In the genomic region with DNA sequence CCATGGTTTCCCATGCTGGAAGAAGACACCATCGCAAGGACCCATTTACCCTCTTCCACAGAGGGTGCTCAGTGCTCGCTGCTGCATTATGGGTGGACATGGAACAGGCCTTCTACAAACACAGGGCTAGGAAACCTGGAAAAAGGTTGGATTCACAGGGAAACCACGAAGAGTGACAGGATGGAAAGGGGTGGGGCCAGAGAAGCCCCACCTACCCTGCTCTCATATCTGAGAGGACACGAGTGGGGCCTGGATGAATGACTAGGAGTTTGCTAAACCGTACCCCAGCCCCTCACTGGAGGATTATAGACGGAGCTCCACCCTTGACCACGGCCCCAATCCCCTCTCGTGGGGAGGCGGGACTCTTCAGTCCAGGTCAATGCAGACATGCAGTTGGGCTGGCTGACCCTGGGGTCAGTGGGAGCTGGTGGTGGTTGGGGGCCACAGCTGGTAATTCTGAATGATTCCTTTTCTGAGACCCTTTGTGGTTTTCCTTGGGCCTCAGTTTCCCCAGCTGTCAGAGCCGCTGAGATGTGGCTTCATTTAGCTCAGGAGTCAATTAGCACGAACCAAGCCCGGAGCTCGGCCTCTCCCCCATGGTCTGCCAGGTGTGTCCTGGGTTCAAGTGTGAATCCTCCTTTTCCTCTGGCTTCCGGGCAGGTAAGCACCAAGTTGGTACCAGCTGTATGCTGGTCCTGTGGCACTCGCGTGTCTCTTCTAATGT, we compare ENCODE assay signal across 8 mouse cellular contexts. TPM values are rescaled to one million over a fixed set of nuclear protein-coding genes. Genes with fewer than 3 reads are reported as not detected.
DNase-seq lines count a peak whose midpoint lies in the region; ATAC-seq and TF ChIP-seq lines count a peak whose summit lies in the region.

No protein-coding gene starts in this region.

- H3K36me3 ChIP-seq in heart, postnatal 0 days (replicated peaks; ENCODE audit: control insufficient read depth, insufficient read depth, low read length), result 0 out of 2 replicates have a peak, but pooled peaks cover 7% of the 10 kb centered on the region
- no peaks in the 10 kb centered on the region for H3K36me3 ChIP-seq in macrophage (ENCODE audit: inconsistent target)

- WGBS in heart, postnatal 0 days, result 62% methylated on average over 16 of the region's 16 CpGs
- 79% methylated on average over 16 of the region's 16 CpGs for WGBS in macrophage (ENCODE audit: missing documents)

- peak; percentile 51 for DNase-seq in kidney, adult 11 months
- no peak for DNase-seq in kidney, postnatal 10 days
- peak; percentile 78 for DNase-seq in cerebellum, adult 9-11 months
- no peak for DNase-seq in heart, postnatal 0 days (ENCODE audit: low spot score)
- DNase-seq in right cerebral cortex, postnatal 10 days (ENCODE audit: low spot score in 2 of 2), result no peak
- no peak for DNase-seq in thymus, postnatal 14 days
- no peak for DNase-seq in gastrocnemius, postnatal 14 days

- H3K4me3 ChIP-seq in heart, postnatal 0 days (ENCODE audit: low read depth, low read length), result no peak overlapping the region
- H3K4me3 ChIP-seq in macrophage (ENCODE audit: inconsistent target), result no peak overlapping the region

- TF ChIP-seq EP300 in heart, postnatal 0 days (IDR thresholded peaks at IDR 0.05; ENCODE audit: low read depth), result no peak

- H3K27me3 ChIP-seq in heart, postnatal 0 days (ENCODE audit: control insufficient read depth, insufficient read depth, low read length), result no peaks in the 10 kb centered on the region

- H3K27ac ChIP-seq in heart, postnatal 0 days (ENCODE audit: low read depth), result peak overlapping the region; percentile 97
- H3K27ac ChIP-seq in macrophage, result peak overlapping the region; percentile 67; the same call in 1 of the 2 replicates

- peak overlapping the region; percentile 33 for H3K4me2 ChIP-seq in heart, postnatal 0 days (ENCODE audit: low read depth, low read length)

- intact Hi-C loops in gastrocnemius, postnatal 14 days (cut with DNase I; ENCODE audit: low total_unique reads), result no loop called here

- no peaks in the 10 kb centered on the region for H3K9me3 ChIP-seq in heart, postnatal 0 days (replicated peaks; ENCODE audit: control insufficient read depth, low read length)

- 0 out of 2 replicates have a peak overlapping the region, but pooled peaks have one; percentile 8 for H3K9ac ChIP-seq in heart, postnatal 0 days (replicated peaks; ENCODE audit: low read depth, low read length)

- peaks cover 83% of the 10 kb centered on the region for H3K4me1 ChIP-seq in heart, postnatal 0 days (ENCODE audit: control insufficient read depth, insufficient read depth)

- H3K79me2 ChIP-seq in macrophage (ENCODE audit: inconsistent target), result peaks cover 81% of the 10 kb centered on the region; the same call in 1 of the 2 replicates

- no peak for TF ChIP-seq CTCF in heart, postnatal 0 days (IDR thresholded peaks at IDR 0.05; ENCODE audit: low read depth)

- ATAC-seq in heart, postnatal 0 days (ENCODE audit: insufficient read depth, low read depth), result no peak

RNA-seq across cellular contexts. Expression of gene Smim24, which starts 19.9 kb away (rescaled TPM):
- total RNA-seq in heart, postnatal 0 days (2014; rRNA removed; ENCODE audit: low replicate concordance), result 6.6 and 7.8 TPM in 2 replicates
- 3.3 and 3.8 TPM in 2 replicates for polyA plus RNA-seq in heart, postnatal 0 days (2015; fragmentation: Nextera tagmentation; extraction: Ambion mirVana)
- 1 to 10 TPM in 19 of 26 experiments, under 1 TPM in 2, not detected in 5; 0.62 to 6.3 (median 2.6) TPM for total RNA-seq in macrophage (2018; cell fraction: chromatin; rRNA removed)
- 10 to 100 TPM in 25 of 26 experiments, 1 to 10 TPM in 1; 9.7 to 17.7 (median 13.3) TPM for total RNA-seq in macrophage (2018; cell fraction: cytosol; rRNA removed)
- 10 to 100 TPM in 1 of 26 experiments, 1 to 10 TPM in 25; 1.4 to 11.8 (median 5.5) TPM for total RNA-seq in macrophage (2018; cell fraction: nucleus; rRNA removed)
- polyA plus RNA-seq in macrophage (2018), result 9.6 to 21.8 TPM (median 14.6 TPM) in 3 replicates
- under 1 TPM; 0.45 to 0.91 TPM for total RNA-seq in gastrocnemius, postnatal 14 days (2021)

RNA-seq across cellular contexts. Expression of gene Gm48552, which starts 23.9 kb away (rescaled TPM):
- total RNA-seq in heart, postnatal 0 days (2014; rRNA removed; ENCODE audit: low replicate concordance), result not detected in 2 replicates
- 0.45 and 0.70 TPM in 2 replicates for polyA plus RNA-seq in heart, postnatal 0 days (2015; fragmentation: Nextera tagmentation; extraction: Ambion mirVana)
- total RNA-seq in macrophage (2018; cell fraction: chromatin; rRNA removed), result 1 to 10 TPM in 17 of 26 experiments, not detected in 9; 1.1 to 5.7 (median 2.3) TPM
- 1 to 10 TPM in 1 of 26 experiments, under 1 TPM in 7, not detected in 18; 0.22 to 1.1 (median 0.36) TPM for total RNA-seq in macrophage (2018; cell fraction: cytosol; rRNA removed)
- total RNA-seq in macrophage (2018; cell fraction: nucleus; rRNA removed), result 1 to 10 TPM in 9 of 26 experiments, under 1 TPM in 1, not detected in 16; 0.63 to 8.6 (median 2.8) TPM
- polyA plus RNA-seq in macrophage (2018), result 0.57 TPM in 1 of 3 replicates, not detected in the others
- under 1 TPM in 1 of 2 experiments, not detected in 1; 0.80 TPM for total RNA-seq in gastrocnemius, postnatal 14 days (2021)

RNA-seq across cellular contexts. Expression of gene Gm48551, which starts 28.5 kb away (rescaled TPM):
- 0.11 TPM in 1 of 2 replicates, not detected in the other for total RNA-seq in heart, postnatal 0 days (2014; rRNA removed; ENCODE audit: low replicate concordance)
- polyA plus RNA-seq in heart, postnatal 0 days (2015; fragmentation: Nextera tagmentation; extraction: Ambion mirVana), result 0.43 and 1.1 TPM in 2 replicates
- total RNA-seq in macrophage (2018; cell fraction: chromatin; rRNA removed), result 1 to 10 TPM in 22 of 26 experiments, under 1 TPM in 3, not detected in 1; 0.38 to 4.3 (median 2.4) TPM
- total RNA-seq in macrophage (2018; cell fraction: cytosol; rRNA removed), result 1 to 10 TPM in 1 of 26 experiments, under 1 TPM in 25; 0.15 to 1.2 (median 0.53) TPM
- total RNA-seq in macrophage (2018; cell fraction: nucleus; rRNA removed), result 1 to 10 TPM in 25 of 26 experiments, under 1 TPM in 1; 0.81 to 7.0 (median 2.7) TPM
- polyA plus RNA-seq in macrophage (2018), result 0.07 to 1.0 TPM (median 0.46 TPM) in 3 replicates
- total RNA-seq in gastrocnemius, postnatal 14 days (2021), result under 1 TPM; 0.41 to 0.47 TPM

RNA-seq across cellular contexts. Expression of gene Dohh, which starts 28.5 kb away (rescaled TPM):
- total RNA-seq in heart, postnatal 0 days (2014; rRNA removed; ENCODE audit: low replicate concordance), result 123 and 139 TPM in 2 replicates
- polyA plus RNA-seq in heart, postnatal 0 days (2015; fragmentation: Nextera tagmentation; extraction: Ambion mirVana), result 75.2 and 77.6 TPM in 2 replicates
- 10 to 100 TPM in 20 of 26 experiments, 1 to 10 TPM in 6; 5.0 to 26.5 (median 14.1) TPM for total RNA-seq in macrophage (2018; cell fraction: chromatin; rRNA removed)
- 10 to 100 TPM; 21.6 to 41.1 (median 29.6) TPM for total RNA-seq in macrophage (2018; cell fraction: cytosol; rRNA removed)
- total RNA-seq in macrophage (2018; cell fraction: nucleus; rRNA removed), result 10 to 100 TPM in 24 of 26 experiments, 1 to 10 TPM in 2; 9.0 to 30.8 (median 16.6) TPM
- 21.0 to 48.1 TPM (median 32.0 TPM) in 3 replicates for polyA plus RNA-seq in macrophage (2018)
- total RNA-seq in gastrocnemius, postnatal 14 days (2021), result 10 to 100 TPM; 38.6 to 39.8 TPM

RNA-seq across cellular contexts. Expression of gene Fzr1, which starts 34.4 kb away (rescaled TPM):
- total RNA-seq in heart, postnatal 0 days (2014; rRNA removed; ENCODE audit: low replicate concordance), result 47.6 and 53.9 TPM in 2 replicates
- 45.8 and 48.4 TPM in 2 replicates for polyA plus RNA-seq in heart, postnatal 0 days (2015; fragmentation: Nextera tagmentation; extraction: Ambion mirVana)
- total RNA-seq in macrophage (2018; cell fraction: chromatin; rRNA removed), result 10 to 100 TPM; 37.1 to 93.5 (median 67.0) TPM
- 10 to 100 TPM; 14.6 to 29.0 (median 20.0) TPM for total RNA-seq in macrophage (2018; cell fraction: cytosol; rRNA removed)
- total RNA-seq in macrophage (2018; cell fraction: nucleus; rRNA removed), result 10 to 100 TPM; 20.2 to 46.0 (median 34.3) TPM
- polyA plus RNA-seq in macrophage (2018), result 12.9 to 17.0 TPM (median 15.3 TPM) in 3 replicates
- total RNA-seq in gastrocnemius, postnatal 14 days (2021), result 10 to 100 TPM; 11.9 to 15.4 TPM

Comparison
In these comparisons a context has a peak if more than half of its experiments do, and no peak if none do; other contexts are left out.
1. DNase-seq: peak in kidney, adult 11 months (single experiment) and cerebellum, adult 9-11 months (single experiment); none in kidney, postnatal 10 days (single experiment), heart, postnatal 0 days (single experiment), right cerebral cortex, postnatal 10 days (0 of 2), thymus, postnatal 14 days (single experiment) and gastrocnemius, postnatal 14 days (single experiment).